Mouse (Mus musculus) left cerebral cortex, adult 8-10 months (tissue): Measurements from ENCODE around the gene Dap3. TPM values are rescaled to one million over a fixed set of nuclear protein-coding genes. Genes with fewer than 3 reads are reported as not detected.
"Not testable (repeated sequence)": the region's sequence is repeated elsewhere in the genome, so short reads cannot be mapped to it uniquely, and the experiment has no call there.

Experiments used
- DNase-seq, 2 experiments: peaks; one replicate each; pipeline ENCODE4 v3.0.0; 2022; ENCODE audit warnings: low spot score in 2 of 2
- total RNA-seq, 4 experiments: library from RNA; stranded (reverse); gene quantifications; 2 replicates each; pipeline ENCODE4 v1.2.4; 2022

Dap3 gene
- total RNA-seq = 100 to 1,000 TPM in 2 of 4 experiments, 10 to 100 TPM in 2; 87.3 to 110 (median 103) TPM

DNA sequence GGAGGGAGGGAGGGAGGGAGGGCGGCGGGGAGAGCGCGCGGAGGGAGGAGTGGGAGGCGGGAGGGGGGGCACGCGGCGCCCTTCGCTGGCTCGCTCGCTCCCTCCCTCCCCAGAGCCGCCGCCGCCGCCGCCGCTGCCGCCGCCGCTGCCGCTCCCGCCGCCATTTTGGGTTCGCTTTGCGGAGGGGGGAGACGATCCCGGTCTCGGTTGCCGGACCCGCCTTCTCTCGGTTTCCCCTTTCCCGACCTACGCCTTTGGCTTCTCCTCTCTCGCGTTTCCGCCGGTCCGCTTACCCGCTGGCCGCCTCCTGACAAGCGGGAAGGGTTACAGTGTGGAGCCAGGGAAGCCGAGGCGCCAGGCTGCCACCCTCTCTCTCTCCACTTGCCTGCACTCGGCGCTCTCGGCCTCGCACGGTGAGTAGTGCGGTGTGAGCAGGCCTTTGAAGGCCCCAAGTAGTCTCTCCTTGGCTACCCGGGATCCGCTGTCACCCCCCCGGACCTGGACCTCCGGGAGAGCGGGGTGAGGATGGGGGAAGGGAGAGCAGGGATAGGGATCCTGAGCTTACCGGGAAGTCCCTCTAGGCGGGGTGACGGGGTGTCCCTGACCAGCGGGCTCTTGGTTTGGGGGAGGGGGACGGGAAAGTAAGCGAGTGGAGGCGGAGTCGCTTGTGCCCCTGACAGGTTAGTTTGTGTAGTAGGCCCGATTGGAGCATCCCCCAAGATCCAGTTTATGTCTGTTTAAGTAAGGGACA lies at the start of gene Dap3, which contains the start of gene Ash1l:
TSS of gene Dap3 (minus strand) at position 606 of the 751 bp plus-strand sequence.
TSS of gene Ash1l (plus strand) at position 47 of the 751 bp plus-strand sequence.
- DNase-seq = peak; percentile 63 to 67

DNA sequence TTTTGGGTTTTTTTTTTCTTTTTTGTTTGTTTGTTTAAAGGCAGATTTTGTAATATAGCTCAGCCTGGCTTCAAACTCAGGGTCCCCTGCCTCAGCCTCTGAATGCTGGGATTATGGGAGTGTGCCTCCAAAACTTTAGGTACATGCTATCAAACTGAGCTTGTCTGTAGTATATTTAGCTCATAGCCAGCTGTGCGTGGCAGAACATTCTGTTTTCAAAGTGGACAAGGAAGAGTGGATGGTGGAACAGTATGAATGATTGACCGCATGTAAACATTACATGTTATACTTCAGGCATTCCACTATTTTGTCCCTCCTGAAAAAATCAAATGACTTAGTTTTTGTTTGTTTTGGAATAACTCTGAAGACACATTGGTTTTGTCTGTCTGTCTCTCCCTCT lies 41.8 kb upstream of the Dap3 start:
- no peak for DNase-seq

GRCm38 (mm10) chr3:88983921-88984381 lies 33.0 kb upstream of the Dap3 start:
- no peak for DNase-seq

DNA sequence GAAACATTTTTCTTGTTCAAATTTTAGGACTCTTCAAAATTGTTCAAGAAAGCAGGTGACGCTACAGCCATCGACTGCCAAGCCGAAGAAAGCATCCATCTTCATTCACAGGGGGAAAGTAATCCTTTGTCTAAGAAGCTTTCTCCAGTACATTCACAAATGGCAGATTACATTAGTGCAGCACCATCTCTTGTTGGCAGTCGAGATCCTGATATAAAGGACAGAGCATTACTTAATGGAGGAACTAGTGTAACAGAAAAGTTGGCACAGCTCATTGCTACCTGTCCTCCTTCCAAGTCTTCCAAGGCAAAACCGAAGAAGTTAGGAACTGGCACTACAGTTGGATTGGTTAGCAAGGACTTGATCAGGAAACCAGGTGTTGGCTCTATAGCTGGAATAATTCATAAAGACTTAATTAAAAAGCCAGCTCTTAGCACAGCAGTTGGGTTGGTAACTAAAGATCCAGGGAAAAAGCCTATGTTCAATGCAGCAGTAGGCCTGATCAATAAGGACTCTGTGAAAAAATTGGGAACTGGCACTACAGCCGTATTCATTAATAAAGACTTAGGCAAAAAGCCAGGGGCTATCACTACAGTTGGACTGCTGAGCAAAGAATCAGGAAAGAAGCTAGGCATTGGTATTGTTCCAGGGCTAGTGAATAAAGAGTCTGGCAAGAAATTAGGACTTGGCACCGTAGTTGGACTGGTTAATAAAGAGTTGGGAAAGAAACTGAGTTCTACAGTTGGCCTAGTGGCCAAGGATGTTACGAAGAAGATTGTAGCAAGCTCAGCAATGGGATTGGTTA lies 30.4 kb upstream of the Dap3 start:
- no peak for DNase-seq

DNA sequence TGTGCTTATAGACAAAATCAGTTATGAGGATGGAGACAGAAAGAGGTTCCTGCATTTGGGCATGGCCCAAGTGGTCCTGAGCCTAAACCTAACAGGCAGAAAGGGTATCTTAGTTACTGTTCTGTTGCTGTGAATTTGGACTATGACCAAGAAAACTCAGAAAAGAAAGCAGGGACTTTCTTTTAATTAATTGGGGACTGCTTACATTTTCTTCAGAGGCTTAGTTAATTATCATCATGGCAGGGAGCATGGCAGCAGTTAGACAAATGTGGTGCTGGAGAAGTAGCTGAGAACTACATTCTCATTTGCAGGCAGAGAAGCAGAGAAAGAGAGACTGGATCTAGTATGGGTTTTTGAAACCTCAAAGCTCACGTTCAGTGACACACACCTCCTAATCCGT lies 24.0 kb upstream of the Dap3 start:
- no peak for DNase-seq

GRCm38 (mm10) chr3:88963211-88963610 lies 12.2 kb upstream of the Dap3 start:
- DNase-seq = not testable (repeated sequence)

DNA sequence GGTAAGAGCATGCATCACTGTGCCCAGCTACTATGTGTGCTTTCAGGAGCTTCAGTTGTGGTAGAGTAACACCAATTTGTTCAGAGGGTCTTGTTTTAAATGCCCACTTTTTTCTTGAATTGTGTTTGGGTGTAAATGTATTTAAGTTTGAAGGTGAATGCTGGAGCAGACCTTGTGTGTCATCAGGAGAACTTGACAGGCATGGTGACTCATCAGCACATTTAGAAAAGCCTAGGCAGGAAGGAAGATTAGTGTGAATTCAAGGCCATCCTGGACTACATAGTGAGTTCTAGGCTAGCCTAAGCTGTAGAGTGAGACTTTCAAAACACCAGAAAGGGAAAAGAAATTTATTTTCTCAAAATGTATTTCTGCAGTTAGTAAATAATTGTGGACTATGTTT lies 2.8 kb upstream of the Dap3 start:
- no peak for DNase-seq

- no peak for DNase-seq
Measured at GRCm38 (mm10) chr3:88953246-88953645, 2.3 kb upstream of the Dap3 start.

DNA sequence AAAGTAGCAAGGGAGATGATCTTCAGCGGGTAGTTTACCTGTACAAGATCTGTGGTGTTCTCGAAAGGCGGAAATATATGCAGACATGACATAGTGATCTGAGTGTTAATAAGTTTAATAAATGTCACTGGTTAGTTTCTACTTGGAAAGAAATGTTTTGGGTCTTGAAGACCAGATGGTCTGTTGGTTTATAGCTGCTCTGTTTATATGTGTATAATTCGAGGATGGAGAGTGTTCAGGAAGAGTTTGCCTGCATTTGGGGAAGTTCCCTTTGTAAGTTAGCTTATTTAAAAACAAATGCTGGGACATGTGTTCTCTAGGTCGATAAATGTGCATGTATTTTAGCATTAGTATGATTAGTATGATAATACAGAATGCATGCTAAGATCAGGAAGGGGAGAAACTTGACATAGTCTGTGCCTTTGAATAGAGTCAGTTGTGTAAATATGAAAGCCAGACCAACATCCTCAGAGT lies 383 bp upstream of the Dap3 start:
- no peak for DNase-seq

DNA sequence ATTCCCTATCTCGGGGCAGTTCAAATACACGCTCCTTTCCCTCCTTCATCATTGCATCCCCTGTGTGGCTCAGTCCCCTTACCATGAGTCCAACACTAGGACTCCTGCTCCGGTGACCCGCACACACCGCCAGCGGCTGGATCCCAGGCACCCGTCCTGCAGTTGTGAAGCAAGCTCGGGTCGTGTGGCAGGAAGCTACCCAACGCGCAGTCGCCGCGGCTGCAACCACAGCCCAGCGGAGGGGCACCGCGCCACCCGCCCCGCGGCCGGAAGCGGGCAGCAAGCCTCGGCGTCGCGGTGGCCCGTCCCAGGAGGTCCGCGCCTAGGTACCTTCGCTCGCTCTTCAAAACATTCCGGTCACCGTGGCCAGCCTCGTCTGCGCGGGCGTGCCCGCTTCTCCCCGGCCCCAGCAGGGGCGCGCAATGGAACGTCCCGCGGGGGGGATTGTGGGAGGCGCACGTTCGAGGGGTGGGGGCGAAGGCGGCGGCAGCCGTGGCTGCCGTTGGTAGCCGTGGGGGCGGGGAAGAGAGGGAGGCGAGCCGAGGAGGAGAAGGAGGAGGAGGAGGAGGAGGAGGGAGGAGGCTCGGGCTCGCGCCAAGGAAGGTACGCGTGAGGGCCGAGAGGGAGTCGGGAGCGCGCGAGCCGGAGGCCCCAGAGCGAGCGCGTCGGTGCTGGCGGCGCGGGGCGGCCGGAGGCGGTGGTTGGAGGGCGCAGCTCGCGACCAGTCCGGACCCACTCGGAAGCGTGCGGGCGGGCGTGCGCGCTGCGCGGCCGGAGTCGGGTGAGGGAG lies 1.0 kb downstream of the Dap3 start:
- DNase-seq = peak; percentile 68 to 81

DNA sequence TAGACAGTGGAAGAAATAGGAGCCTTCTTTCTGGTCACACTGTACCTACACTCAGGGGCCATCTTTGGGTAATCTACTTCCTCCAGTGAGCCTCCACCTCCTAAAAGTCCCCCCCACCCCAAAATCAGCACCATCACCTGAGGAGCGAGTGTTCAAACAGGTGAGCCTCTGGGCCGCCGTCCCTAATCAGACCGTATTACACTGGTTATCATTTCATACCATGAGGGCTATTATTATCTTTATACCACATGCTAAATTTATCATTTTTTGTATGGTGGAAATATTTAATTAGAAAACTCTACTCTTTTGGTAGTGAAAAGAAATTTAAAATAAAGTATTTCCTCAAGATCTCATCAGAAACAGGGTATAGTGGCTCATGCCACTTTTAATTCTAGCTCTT lies 6.9 kb downstream of the Dap3 start:
- DNase-seq = no peak

GRCm38 (mm10) chr3:88942316-88942880 lies 8.6 kb downstream of the Dap3 start:
- DNase-seq = no peak

DNA sequence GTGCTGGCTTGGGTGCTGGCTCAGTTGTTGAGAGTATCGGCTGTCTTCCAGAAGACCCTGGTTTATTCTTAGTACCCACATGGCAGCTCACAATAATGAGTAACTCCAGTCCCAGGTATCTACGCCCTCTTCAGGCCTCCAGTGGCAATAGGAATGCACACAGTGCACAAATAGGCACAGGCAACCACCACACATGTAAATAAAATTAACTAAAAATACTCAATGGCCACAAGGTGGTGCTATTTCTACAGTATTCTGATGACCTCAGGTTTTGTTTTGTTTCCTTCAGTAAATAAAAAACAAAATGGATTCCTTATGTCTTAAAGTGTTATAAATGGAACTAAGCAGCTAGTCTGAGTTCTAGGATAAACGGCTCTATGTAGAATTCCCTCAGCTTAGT lies 11.2 kb downstream of the Dap3 start:
- DNase-seq = no peak

- DNase-seq = no peak
Measured at GRCm38 (mm10) chr3:88939071-88939470, 11.9 kb downstream of the Dap3 start.

DNA sequence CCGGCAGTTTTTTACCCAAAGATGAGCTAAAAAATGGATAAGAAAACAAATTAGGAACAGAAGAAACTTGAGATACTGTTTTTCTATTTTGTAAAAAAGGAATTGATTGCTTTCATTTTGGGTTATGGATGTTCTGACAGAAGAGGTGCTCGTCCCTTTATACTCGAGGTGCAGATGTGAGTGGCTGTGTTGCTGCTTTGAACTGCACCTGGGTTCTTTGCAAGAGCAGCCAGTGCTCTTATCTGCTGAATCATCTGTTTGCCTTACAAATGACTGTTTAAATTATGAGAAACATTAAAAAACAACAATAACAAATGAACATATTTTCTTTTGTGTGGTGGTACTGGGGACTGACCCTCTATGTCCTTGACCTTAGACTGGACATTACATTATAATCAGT lies 21.5 kb downstream of the Dap3 start:
- no peak for DNase-seq

DNA sequence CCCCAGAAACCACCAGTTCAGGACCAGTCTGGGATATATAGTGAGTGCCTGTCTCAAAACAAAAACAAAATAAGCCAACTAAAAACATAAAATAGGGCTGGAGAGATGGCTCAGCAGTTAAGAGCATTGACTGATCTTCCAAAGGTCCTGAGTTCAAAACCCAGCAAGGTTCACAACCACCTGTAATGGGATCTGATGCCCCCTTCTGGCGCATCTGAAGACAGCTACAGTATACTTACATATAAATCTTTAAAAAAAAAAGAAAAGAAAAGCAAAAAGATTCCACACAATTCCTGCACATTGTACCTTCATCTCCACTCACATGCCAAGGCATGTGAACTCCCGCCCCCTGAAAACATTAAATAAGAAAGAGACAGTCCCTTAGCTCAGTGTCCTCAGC lies 25.3 kb downstream of the Dap3 start:
- DNase-seq = no peak

GRCm38 (mm10) chr3:88923989-88924591 lies 26.9 kb downstream of the Dap3 start:
- no peak for DNase-seq

DNA sequence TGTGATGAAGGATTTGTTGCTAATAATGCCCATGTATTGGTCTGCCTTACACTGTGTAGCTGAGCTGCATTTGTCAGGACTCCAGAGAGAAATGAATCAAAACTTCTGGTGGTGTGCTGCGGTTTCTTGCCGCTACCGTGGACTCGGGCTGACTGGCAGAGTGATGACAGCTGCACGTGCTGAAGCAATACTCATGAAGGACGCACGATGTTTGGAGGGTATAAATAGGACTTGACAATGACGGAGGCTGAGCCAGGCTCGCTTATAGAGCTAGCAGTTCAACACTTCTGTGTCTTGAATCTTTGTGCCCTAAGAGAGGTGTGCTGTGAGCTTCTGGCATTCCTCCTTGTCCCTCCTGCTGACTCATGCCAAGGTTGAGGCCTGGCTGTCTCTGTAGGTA lies 29.6 kb downstream of the Dap3 start:
- no peak for DNase-seq

DNA sequence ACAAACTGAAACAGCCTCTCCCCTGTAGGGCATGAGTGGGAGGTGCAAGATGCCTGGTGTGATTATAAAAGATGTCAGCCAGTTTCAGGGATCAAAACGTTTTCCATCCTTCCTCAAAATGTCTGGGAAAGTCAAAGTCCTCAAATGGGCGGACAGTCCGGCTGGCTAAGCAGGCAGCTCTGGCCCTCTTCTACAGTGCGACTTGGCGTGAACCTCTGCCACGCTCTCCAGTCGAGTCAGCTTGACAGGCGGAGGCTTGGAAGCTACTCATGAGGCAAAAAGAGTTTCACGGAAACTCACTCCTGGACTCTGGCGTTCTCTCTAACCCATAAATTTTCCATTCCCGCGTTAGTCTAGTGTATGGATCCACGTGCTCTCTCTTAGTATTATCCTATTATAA lies 32.0 kb downstream of the Dap3 start:
- no peak for DNase-seq

- DNase-seq = no peak
Measured at GRCm38 (mm10) chr3:88914384-88914810, 36.6 kb downstream of the Dap3 start.
